Mouse (Mus musculus): Measurements from ENCODE around the gene Rec8. TPM values are rescaled to one million over a fixed set of nuclear protein-coding genes. Genes with fewer than 3 reads are reported as not detected.
A peak's percentile ranks its signal among the peaks of the same experiment; 100 is the strongest.

The Rec8 gene
- total and polyA plus RNA-seq, 2 experiments from 2014 or later = 7.6 to 11.1 TPM

DNA sequence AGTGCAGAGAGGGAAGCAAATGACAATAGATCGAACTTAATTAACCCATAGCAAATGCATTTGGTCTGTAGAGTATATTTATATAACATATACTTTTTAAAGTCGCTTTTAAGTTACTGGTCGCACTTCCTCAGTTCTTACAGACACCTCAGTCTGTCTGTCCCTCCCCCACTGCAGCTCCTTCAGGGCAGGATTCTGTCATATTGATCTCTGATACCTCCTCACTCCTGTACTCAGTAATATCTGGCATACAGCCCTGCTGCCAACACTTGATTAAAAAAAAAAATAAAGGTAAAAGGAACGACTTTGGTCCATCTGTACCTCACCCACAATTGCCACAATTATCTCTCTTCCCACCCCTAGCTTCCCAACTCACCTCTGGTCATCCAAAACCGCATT is 33.5 kb upstream of the Rec8 start:
- H3K36me3 ChIP-seq (ENCODE audit: insufficient read depth, low read length) = peaks cover 19% of the 10 kb centered on the region
- H3K4me2 ChIP-seq (ENCODE audit: low read depth, low read length, poor library complexity, severe bottlenecking) = peak overlapping the region; percentile 80
- WGBS = 37% methylated on average over 5 of the region's 5 CpGs
- no peaks in the 10 kb centered on the region for H3K27me3 ChIP-seq (ENCODE audit: insufficient read depth, low read length)
- no peak for TF ChIP-seq CTCF (IDR thresholded peaks at IDR 0.05)
- peak overlapping the region; percentile 79 for H3K9ac ChIP-seq (replicated peaks; ENCODE audit: low read length, poor library complexity, severe bottlenecking)
- H3K27ac ChIP-seq (ENCODE audit: low read depth, low read length) = peak overlapping the region; percentile 67; the same call in 1 of the 2 replicates
- peak overlapping the region; percentile 53 for H3K4me3 ChIP-seq (ENCODE audit: low read depth, low read length)
- H3K9me3 ChIP-seq (ENCODE audit: low read length) = no peaks in the 10 kb centered on the region
- no peaks in the 10 kb centered on the region for H3K4me1 ChIP-seq (ENCODE audit: insufficient read depth, low read length)
- no peak for ATAC-seq (ENCODE audit: low FRiP score)
- no peak for DNase-seq (ENCODE audit: low spot score)

DNA sequence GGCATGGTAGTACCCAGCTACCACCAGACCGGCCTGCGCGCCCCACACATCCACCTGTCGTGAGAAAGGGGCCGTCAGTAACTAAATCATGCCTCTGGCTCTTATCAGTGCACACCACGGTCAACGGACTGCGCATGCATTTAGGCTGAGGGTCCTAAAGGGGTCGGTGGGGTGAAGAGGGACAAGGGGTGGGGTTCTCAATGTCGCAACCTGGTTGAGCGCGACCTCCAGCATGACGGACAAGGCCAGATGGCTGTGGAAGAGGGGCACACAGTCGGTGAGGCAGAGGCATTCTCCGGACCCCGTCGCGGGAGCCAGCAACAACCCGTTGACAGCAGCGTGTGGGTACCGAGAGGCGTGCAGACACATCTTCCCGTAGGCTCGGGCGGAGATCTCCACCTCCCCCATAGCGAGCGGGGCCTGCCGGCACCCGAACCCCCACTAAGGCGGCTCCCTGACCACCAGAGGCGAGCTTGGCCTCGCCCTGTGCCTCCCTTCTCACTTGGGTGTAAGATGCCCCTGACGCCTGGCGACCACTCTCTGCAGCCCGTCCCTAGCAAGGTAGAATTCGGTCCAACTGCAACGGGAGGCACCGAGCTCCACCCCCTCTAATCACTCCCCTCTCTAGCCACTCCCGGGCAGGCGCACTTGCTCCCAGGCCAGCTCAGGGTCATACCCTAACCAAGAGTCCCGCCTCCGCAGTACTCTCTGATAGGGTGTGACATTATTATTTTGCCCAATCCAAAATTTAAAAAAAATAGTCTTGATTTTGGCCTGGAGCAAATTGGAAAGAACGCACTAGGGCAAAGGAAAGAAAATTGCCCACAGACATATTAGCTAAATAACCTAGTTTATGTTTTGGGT is 32.9 kb upstream of the Rec8 start, which contains the start of gene Emc9:
Gene Emc9 (minus strand): TSS at position 601 of the 864 bp plus-strand sequence.
- Histone ChIP-seq H3K27ac (ENCODE audit: low read depth, low read length) (peak within 1 kb of the TSS; percentile 67), H3K9me3 (ENCODE audit: low read length) (no peaks in the 10 kb centered on the region), H3K4me3 (ENCODE audit: low read depth, low read length) (peak within 1 kb of the TSS; percentile 53), H3K4me1 (ENCODE audit: insufficient read depth, low read length) (no peaks in the 10 kb centered on the region), H3K4me2 (ENCODE audit: low read depth, low read length, poor library complexity, severe bottlenecking) (peak within 1 kb of the TSS; percentile 80), H3K27me3 (ENCODE audit: insufficient read depth, low read length) (no peaks in the 10 kb centered on the region), H3K9ac (replicated peaks; ENCODE audit: low read length, poor library complexity, severe bottlenecking) (peak within 1 kb of the TSS; percentile 79), H3K36me3 (ENCODE audit: insufficient read depth, low read length) (peaks cover 19% of the 10 kb centered on the region)
- DNase-seq (ENCODE audit: low spot score) (peak; percentile 66), ATAC-seq (ENCODE audit: low FRiP score) (peak; percentile 72)
- 3% methylated on average over 43 of the region's 43 CpGs for WGBS
- TF ChIP-seq CTCF (IDR thresholded peaks at IDR 0.05) = 0 out of 2 replicates have a peak, but pooled peaks have one; percentile 12

DNA sequence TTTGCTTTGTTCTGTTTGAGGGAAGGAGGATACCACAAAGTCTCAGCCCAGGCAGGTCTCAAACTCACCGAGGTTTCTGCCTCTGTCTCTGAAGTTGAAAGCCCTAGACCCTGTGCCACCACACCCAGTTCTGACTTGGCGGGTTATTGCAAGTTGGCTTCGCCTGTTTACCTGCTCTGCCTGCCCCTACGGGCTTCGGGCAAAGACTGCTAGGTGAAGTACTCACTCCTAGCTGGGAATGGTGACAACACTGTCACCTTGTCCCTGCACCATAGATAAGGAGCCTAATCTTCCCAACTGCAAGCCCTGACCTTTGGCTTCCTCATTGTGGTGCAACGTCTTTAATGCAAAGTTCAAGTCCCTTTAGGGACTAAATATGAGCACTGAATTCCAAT is 32.3 kb upstream of the Rec8 start:
- Histone ChIP-seq H3K36me3 (ENCODE audit: insufficient read depth, low read length) (peaks cover 17% of the 10 kb centered on the region), H3K9me3 (ENCODE audit: low read length) (no peaks in the 10 kb centered on the region), H3K4me3 (ENCODE audit: low read depth, low read length) (peak overlapping the region; percentile 53), H3K27ac (ENCODE audit: low read depth, low read length) (no peak overlapping the region; the same call in 1 of the 2 replicates), H3K27me3 (ENCODE audit: insufficient read depth, low read length) (no peaks in the 10 kb centered on the region), H3K9ac (replicated peaks; ENCODE audit: low read length, poor library complexity, severe bottlenecking) (no peak overlapping the region), H3K4me1 (ENCODE audit: insufficient read depth, low read length) (no peaks in the 10 kb centered on the region), H3K4me2 (ENCODE audit: low read depth, low read length, poor library complexity, severe bottlenecking) (peak overlapping the region; percentile 80)
- no peak for ATAC-seq (ENCODE audit: low FRiP score)
- no peak for DNase-seq (ENCODE audit: low spot score)
- WGBS = 66% methylated on average over 6 of the region's 6 CpGs
- no peak for TF ChIP-seq CTCF (IDR thresholded peaks at IDR 0.05)

DNA sequence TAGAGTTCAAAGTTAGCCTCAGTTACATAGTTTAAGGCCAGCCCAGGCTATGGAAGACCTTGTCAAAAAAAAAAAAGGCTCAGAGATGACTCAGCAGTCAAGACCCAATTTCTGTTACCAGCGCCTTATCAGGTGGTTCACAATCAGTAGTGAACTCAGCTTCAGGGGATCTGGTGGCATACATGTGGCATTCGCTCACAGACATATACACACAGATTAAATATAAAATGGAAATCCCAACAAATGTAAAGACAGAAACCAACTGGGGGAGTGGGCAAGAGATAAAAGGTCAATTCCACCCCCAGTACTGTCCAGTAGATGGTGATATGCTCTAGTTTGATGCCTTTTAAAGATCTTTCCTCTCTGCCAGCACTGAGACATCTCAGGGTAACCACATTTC is 31.7 kb upstream of the Rec8 start:
- H3K4me3 ChIP-seq (ENCODE audit: low read depth, low read length) = no peak overlapping the region
- ATAC-seq (ENCODE audit: low FRiP score) (no peak), DNase-seq (ENCODE audit: low spot score) (no peak)
- H3K27me3 ChIP-seq (ENCODE audit: insufficient read depth, low read length) = no peaks in the 10 kb centered on the region
- no peak overlapping the region for H3K27ac ChIP-seq (ENCODE audit: low read depth, low read length)
- H3K4me1 ChIP-seq (ENCODE audit: insufficient read depth, low read length) = no peaks in the 10 kb centered on the region
- H3K36me3 ChIP-seq (ENCODE audit: insufficient read depth, low read length) = peaks cover 13% of the 10 kb centered on the region
- WGBS = 91% methylated on average over 2 of the region's 2 CpGs
- H3K9me3 ChIP-seq (ENCODE audit: low read length) = no peaks in the 10 kb centered on the region
- H3K4me2 ChIP-seq (ENCODE audit: low read depth, low read length, poor library complexity, severe bottlenecking) = no peak overlapping the region
- peak; percentile 32 for TF ChIP-seq CTCF (IDR thresholded peaks at IDR 0.05)
- H3K9ac ChIP-seq (replicated peaks; ENCODE audit: low read length, poor library complexity, severe bottlenecking) = no peak overlapping the region

DNA sequence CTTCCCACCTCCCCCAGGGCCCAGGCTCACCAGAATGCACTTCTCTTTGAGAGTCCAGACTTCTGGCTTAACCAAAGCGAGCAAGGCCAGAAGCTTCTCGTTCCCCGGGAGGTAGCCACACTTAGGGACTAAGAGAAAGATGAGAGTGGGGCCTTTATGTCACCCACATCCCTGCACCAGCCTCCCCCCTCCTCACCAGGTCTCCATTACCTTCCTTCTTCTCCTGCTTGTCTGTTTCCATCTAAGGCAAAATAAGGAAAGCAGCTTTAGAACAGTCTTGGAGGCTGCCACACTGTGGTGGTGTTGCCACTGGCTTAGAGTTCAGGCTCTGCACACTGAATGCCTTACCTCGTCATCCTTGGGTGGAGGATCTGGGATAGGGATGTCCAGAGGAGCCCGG is 28.6 kb upstream of the Rec8 start:
- Histone ChIP-seq H3K36me3 (ENCODE audit: insufficient read depth, low read length) (peaks cover 11% of the 10 kb centered on the region), H3K4me2 (ENCODE audit: low read depth, low read length, poor library complexity, severe bottlenecking) (no peak overlapping the region), H3K4me3 (ENCODE audit: low read depth, low read length) (no peak overlapping the region), H3K9me3 (ENCODE audit: low read length) (no peaks in the 10 kb centered on the region), H3K27ac (ENCODE audit: low read depth, low read length) (no peak overlapping the region), H3K9ac (replicated peaks; ENCODE audit: low read length, poor library complexity, severe bottlenecking) (no peak overlapping the region), H3K4me1 (ENCODE audit: insufficient read depth, low read length) (peaks cover 9% of the 10 kb centered on the region; the same call in 1 of the 2 replicates), H3K27me3 (ENCODE audit: insufficient read depth, low read length) (no peaks in the 10 kb centered on the region)
- DNase-seq (ENCODE audit: low spot score) (no peak), ATAC-seq (ENCODE audit: low FRiP score) (no peak)
- TF ChIP-seq CTCF (IDR thresholded peaks at IDR 0.05) = no peak
- 90% methylated on average over 5 of the region's 5 CpGs for WGBS
